In the genomic region with DNA sequence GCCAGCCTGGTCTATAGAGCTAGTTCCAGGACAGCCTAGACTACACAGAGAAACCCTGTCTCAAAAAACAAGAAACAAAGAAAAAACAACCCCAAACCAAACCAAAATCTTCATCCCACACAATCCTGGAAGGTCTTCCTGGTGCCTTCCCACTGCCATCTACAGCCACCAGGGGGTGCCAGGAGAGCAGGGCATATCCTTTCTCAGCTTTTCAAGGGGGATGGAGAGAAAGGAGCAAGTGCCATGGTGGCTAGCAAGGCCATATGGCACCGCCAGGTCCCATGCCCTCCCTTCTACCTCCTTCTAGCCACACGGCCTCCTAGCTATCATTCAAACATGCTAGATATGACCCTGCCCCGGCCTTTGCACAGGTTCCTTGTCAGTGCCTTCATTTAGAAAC, we compare ENCODE assay signal across 8 mouse cellular contexts. TPM values are rescaled to one million over a fixed set of nuclear protein-coding genes. Genes with fewer than 3 reads are reported as not detected.
DNase-seq lines count a peak whose midpoint lies in the region; ATAC-seq lines count a peak whose summit lies in the region.
"Had no signal": no experiment of that assay in that cellular context is flagged by ENCODE, and none has a peak within 500 bp of the region (broad histone marks: within the 10 kb centered on the region; RNA-seq: fewer than 3 reads in every experiment).

No protein-coding gene starts in this region.

- no peak for ATAC-seq in kidney, embryonic 15.5 days (replicated peaks; ENCODE audit: low FRiP score)

- no peak overlapping the region for H3K9ac ChIP-seq in kidney, embryonic 15.5 days
- H3K9ac ChIP-seq: liver, embryonic 13.5 days had no signal

- H3K36me3 ChIP-seq in kidney, embryonic 15.5 days = peaks cover 62% of the 10 kb centered on the region
- peaks cover 6% of the 10 kb centered on the region; the same call in 1 of the 2 replicates for H3K36me3 ChIP-seq in splenic B cell, adult 2 months (ENCODE audit: control insufficient read depth, insufficient read depth, low read length, poor library complexity, severe bottlenecking)

- peaks cover 13% of the 10 kb centered on the region for H3K4me1 ChIP-seq in kidney, embryonic 15.5 days

- no peak overlapping the region for H3K4me2 ChIP-seq in kidney, embryonic 15.5 days
- H3K4me2 ChIP-seq: liver, embryonic 13.5 days had no signal

- H3K27ac ChIP-seq in kidney, embryonic 15.5 days = no peak overlapping the region
- H3K27ac ChIP-seq: liver, embryonic 13.5 days had no signal

- DNase-seq in kidney, adult 9 months = peak; percentile 68
- DNase-seq in CD4-positive helper T cell, adult 2 months (ENCODE audit: low read depth, low spot score) = peak; percentile 54
- DNase-seq in NIH3T3 (ENCODE audit: low read depth) = peak; percentile 77
- DNase-seq in cerebellum, postnatal 36 days = peak; percentile 63 to 74
- peak; percentile 38 to 39 for DNase-seq in lung, adult 18-20 months
- DNase-seq in splenic B cell, adult 2 months (ENCODE audit: low read depth, low spot score) = peak; percentile 76
- DNase-seq: liver, embryonic 13.5 days had no signal

- WGBS in kidney, embryonic 15.5 days = 68% methylated on average over 3 of the region's 3 CpGs

- no peak overlapping the region for H3K4me3 ChIP-seq in kidney, embryonic 15.5 days (replicated peaks)
- H3K4me3 ChIP-seq: liver, embryonic 13.5 days had no signal

- H3K27me3 ChIP-seq in kidney, embryonic 15.5 days = no peaks in the 10 kb centered on the region
- no peaks in the 10 kb centered on the region for H3K27me3 ChIP-seq in splenic B cell, adult 2 months (ENCODE audit: control insufficient read depth, insufficient read depth, low read length, poor library complexity, severe bottlenecking)
- H3K27me3 ChIP-seq: liver, embryonic 13.5 days had no signal

- no peaks in the 10 kb centered on the region for H3K9me3 ChIP-seq in kidney, embryonic 15.5 days (replicated peaks)
- H3K9me3 ChIP-seq: liver, embryonic 13.5 days had no signal

RNA-seq across cellular contexts. Expression of a gene that starts 4.6 kb away (rescaled TPM):
- not detected in 2 replicates for polyA plus RNA-seq in kidney, embryonic 15.5 days (2015; fragmentation: Nextera tagmentation; extraction: Ambion mirVana)
- polyA plus RNA-seq: liver, embryonic 13.5 days had no signal

RNA-seq across cellular contexts. Expression of a gene that starts 4.7 kb away (rescaled TPM):
- polyA plus RNA-seq in kidney, embryonic 15.5 days (2015; fragmentation: Nextera tagmentation; extraction: Ambion mirVana) = 11.7 and 14.0 TPM in 2 replicates

RNA-seq across cellular contexts. Expression of a gene that starts 14.6 kb away (rescaled TPM):
- polyA plus RNA-seq in kidney, embryonic 15.5 days (2015; fragmentation: Nextera tagmentation; extraction: Ambion mirVana) = 0.53 and 1.1 TPM in 2 replicates

RNA-seq across cellular contexts. Expression of a gene that starts 18.8 kb away (rescaled TPM):
- 43.1 and 49.4 TPM in 2 replicates for polyA plus RNA-seq in kidney, embryonic 15.5 days (2015; fragmentation: Nextera tagmentation; extraction: Ambion mirVana)

RNA-seq across cellular contexts. Expression of a gene that starts 32.6 kb away (rescaled TPM):
- 11.1 and 40.8 TPM in 2 replicates for polyA plus RNA-seq in kidney, embryonic 15.5 days (2015; fragmentation: Nextera tagmentation; extraction: Ambion mirVana)
